Mouse (Mus musculus) forebrain, embryonic 14.5 days (tissue): ENCODE data around the gene Prrt1. TPM values are rescaled to one million over a fixed set of nuclear protein-coding genes. Genes with fewer than 3 reads are reported as not detected.

ENCODE experiments used
- ATAC-seq: fragments of 200-750 bp; cut with Nextera tagmentation; 2 replicates; pipeline ENCODE4 v1.8.0; 2017; ENCODE audit warnings: mild to moderate bottlenecking, moderate library complexity
- DNase-seq: peaks from one replicate; pipeline ENCODE4 v3.0.0-alpha.2; 2015; ENCODE audit warnings: low spot score
- H3K27ac ChIP-seq: fragments of 300-500 bp; sonication (generic); 2 replicates; pipeline ENCODE4 v1.5.1; 2014; ENCODE audit warnings: low read depth, mild to moderate bottlenecking, control low read depth, low read length, moderate library complexity
- H3K27me3 ChIP-seq: fragments of 300-500 bp; sonication (generic); replicated peaks from 2 replicates; pipeline ENCODE4 v1.6.1; 2014; ENCODE audit warnings: low read length, control low read depth, mixed read lengths; ENCODE audit not compliant: control insufficient read depth, insufficient read depth
- H3K36me3 ChIP-seq: fragments of 300-500 bp; sonication (generic); 2 replicates; pipeline ENCODE4 v1.6.1; 2014; ENCODE audit warnings: low read length, control low read depth; ENCODE audit not compliant: control insufficient read depth, insufficient read depth
- H3K4me1 ChIP-seq: fragments of 300-500 bp; sonication (generic); 2 replicates; pipeline ENCODE4 v1.6.1; 2014; ENCODE audit warnings: antibody characterized with exemption, low read length, control low read depth; ENCODE audit not compliant: control insufficient read depth, insufficient read depth
- H3K4me2 ChIP-seq: fragments of 300-500 bp; sonication (generic); 2 replicates; pipeline ENCODE4 v1.6.1; 2014; ENCODE audit warnings: mild to moderate bottlenecking, control low read depth, low read length
- H3K4me3 ChIP-seq: fragments of 300-500 bp; sonication (generic); 2 replicates; pipeline ENCODE4 v1.5.1; 2014; ENCODE audit warnings: low read depth, low read length, control low read depth
- H3K9ac ChIP-seq: fragments of 300-500 bp; sonication (generic); 2 replicates; pipeline ENCODE4 v1.6.1; 2014; ENCODE audit warnings: mild to moderate bottlenecking, low read length, control low read depth, moderate library complexity
- H3K9me3 ChIP-seq: fragments of 300-500 bp; sonication (generic); replicated peaks from 2 replicates; pipeline ENCODE4 v1.6.1; 2016; ENCODE audit warnings: low read length, control low read depth, mixed read lengths; ENCODE audit not compliant: control insufficient read depth
- WGBS: fragments of 180-500 bp; shearing (Covaris S2); extraction: QIAGEN DNeasy Blood & Tissue Kit; methylation state at CpG from one replicate; pipeline ENCODE4 v1.1.7; 2014; 5-methylcytosine and 5-hydroxymethylcytosine counted together
- polyA plus RNA-seq: library from polyadenylated mRNA; unstranded; fragments of >200 nt; fragmentation: Nextera tagmentation; extraction: Ambion mirVana; gene quantifications from 2 replicates; pipeline ENCODE4 v1.2.1, GENCODE M21; 2014

The Prrt1 gene
- polyA plus RNA-seq, 1 experiment from 2014 or later: 5.0 TPM

DNA sequence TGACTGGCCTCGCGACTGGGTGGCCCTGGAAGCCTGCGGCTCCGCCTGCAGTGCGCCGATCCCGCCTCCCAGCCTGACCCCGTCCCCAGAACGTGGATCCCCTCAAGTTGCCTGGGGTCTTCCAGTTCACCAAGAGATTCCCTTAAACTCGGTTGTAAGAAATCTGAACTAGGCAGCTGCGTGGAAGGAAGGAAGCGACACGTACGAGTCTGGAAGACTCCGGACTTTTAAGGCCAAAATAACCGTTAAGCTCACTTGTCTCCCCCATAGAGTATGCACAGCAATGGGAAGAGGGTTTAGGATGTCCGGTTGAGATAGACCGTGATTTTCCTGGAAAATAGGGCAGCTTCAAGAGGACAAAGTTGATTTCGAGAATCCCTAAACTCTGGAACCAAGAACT lies 41.5 kb upstream of the Prrt1 start:
- DNase-seq: no peak
- Histone ChIP-seq H3K4me1 (peaks cover 22% of the 10 kb centered on the region), H3K27me3 (no peaks in the 10 kb centered on the region), H3K36me3 (no peaks in the 10 kb centered on the region), H3K9ac (peak overlapping the region; percentile 94), H3K9me3 (no peaks in the 10 kb centered on the region), H3K27ac (peak overlapping the region; percentile 98), H3K4me3 (peak overlapping the region; percentile 63), H3K4me2 (peak overlapping the region; percentile 87)
- no peak for ATAC-seq
- 3% methylated on average over 19 of the region's 19 CpGs for WGBS

DNA sequence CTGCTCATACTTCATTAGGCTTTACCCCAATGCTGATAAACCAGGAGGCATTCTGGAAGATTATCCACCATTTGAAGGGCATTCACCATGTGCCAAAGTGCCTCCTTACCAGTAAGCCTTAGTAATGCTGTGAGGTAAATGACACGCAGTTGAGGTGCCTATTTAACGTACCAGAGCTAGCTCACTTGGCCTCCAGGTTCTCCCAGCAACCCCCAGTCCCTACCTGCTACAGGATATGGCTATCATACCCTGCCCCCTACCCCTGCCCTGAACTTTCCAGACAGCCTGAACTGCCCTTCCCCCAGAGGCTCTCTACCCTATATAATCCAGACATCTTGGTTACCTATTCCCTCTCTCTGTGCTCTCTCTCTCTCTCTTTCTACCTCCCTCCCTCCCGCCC lies 40.6 kb upstream of the Prrt1 start:
- Histone ChIP-seq H3K4me2 (no peak overlapping the region), H3K36me3 (no peaks in the 10 kb centered on the region; the same call in 1 of the 2 replicates), H3K4me3 (no peak overlapping the region), H3K4me1 (peaks cover 22% of the 10 kb centered on the region), H3K27me3 (no peaks in the 10 kb centered on the region), H3K9me3 (no peaks in the 10 kb centered on the region), H3K27ac (no peak overlapping the region), H3K9ac (no peak overlapping the region)
- DNase-seq (no peak), ATAC-seq (no peak)
- WGBS: 47% methylated on average over 3 of the region's 3 CpGs

DNA sequence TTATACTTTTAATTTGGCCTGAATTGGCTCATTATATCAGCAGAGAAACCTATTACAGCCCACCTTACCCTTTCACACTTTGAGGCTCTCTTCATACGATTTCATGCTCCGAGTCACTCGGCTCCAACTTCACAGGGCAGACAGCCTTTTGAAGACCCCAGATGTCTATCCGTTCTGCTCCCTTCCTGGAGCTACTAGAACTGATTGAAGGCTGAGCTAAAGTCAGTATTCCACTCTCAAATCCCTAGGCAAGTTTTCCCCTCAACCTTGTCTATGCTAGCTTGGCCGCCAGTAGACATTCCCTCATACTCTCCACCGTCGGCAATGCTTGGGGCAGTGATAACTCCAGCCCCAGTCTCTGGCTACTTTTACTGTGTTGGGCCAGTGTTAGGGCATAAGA lies 40.1 kb upstream of the Prrt1 start:
- Histone ChIP-seq H3K27me3 (no peaks in the 10 kb centered on the region), H3K9ac (no peak overlapping the region), H3K27ac (no peak overlapping the region), H3K9me3 (no peaks in the 10 kb centered on the region), H3K4me3 (no peak overlapping the region), H3K4me2 (no peak overlapping the region), H3K36me3 (peaks cover 3% of the 10 kb centered on the region; the same call in 1 of the 2 replicates), H3K4me1 (peaks cover 26% of the 10 kb centered on the region)
- WGBS: 55% methylated on average over 7 of the region's 7 CpGs
- ATAC-seq: no peak
- no peak for DNase-seq

DNA sequence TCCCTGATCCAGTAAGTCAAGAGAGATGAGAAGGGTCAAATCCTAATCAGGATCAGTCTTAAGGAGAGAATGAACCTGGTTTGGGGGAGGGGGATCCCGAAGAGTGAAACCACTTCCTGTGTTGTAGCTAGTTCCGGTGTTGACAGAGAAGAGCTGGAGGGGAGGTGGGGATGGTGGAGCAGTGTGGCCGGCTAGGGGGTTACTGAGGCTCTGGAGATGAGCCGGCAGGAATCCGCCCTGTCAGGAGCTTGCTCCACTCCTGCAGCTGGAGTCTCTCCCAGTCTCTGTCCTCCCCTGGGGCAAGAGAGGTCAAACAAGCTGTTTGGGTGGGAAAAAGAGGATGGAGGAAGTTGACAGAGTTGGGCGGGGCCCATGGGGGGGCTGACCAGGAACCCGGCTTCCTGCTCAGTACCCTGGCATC lies 39.6 kb upstream of the Prrt1 start, which contains the start of gene Gpsm3:
Gene Gpsm3, plus strand, starts transcription at position 126 of the 421 bp plus-strand sequence.
- Histone ChIP-seq H3K4me3 (no peak within 1 kb of the TSS), H3K9ac (no peak within 1 kb of the TSS), H3K27me3 (no peaks in the 10 kb centered on the region), H3K36me3 (peaks cover 8% of the 10 kb centered on the region; the same call in 1 of the 2 replicates), H3K4me2 (peak within 1 kb of the TSS; percentile 84; the same call in 1 of the 2 replicates), H3K27ac (peak within 1 kb of the TSS; percentile 98), H3K9me3 (no peaks in the 10 kb centered on the region), H3K4me1 (peaks cover 31% of the 10 kb centered on the region)
- DNase-seq (no peak), ATAC-seq (no peak)
- WGBS: 55% methylated on average over 7 of the region's 7 CpGs

DNA sequence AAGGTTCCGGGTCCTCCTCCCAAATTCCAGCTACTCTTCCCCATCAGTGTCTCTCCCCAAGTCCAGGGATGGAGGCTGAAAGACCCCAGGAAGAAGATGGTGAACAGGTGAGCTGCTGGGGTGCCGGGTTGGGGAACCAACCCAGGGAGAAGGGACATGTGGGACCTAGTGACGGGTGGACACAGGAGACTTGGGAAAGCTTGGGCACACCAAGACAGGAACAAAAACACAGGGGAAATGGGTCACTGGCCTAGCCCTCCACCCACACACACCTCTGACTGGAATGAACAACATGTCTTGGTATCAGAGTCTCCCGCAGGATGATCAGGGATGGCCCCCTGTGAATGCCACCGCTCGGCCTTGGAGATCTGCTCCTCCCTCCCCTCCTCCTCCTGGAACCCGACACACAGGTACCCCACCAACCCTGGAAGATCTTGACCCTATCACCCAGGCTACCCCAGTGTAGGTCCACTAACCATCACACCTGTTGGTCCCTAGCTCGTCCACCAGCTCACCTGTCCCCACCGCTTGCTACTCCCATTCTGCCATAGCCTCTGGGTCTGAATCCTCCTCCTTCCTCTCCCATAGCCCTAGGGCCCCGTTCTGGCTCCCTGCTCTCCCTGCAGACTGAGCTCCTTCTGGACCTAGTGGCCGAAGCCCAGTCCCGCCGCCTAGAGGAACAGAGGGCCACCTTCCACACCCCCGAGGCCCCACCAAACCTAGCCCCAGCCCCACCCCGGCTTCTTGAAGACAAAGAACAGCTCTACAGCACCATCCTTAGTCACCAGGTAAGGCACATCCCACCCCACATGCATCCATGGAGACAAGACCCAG lies 39.0 kb upstream of the Prrt1 start:
- H3K9me3 ChIP-seq: no peaks in the 10 kb centered on the region
- 68% methylated on average over 15 of the region's 15 CpGs for WGBS
- ATAC-seq (no peak), DNase-seq (no peak)
- peak overlapping the region; percentile 98 for H3K27ac ChIP-seq
- H3K36me3 ChIP-seq: peaks cover 15% of the 10 kb centered on the region
- no peaks in the 10 kb centered on the region for H3K27me3 ChIP-seq
- H3K4me2 ChIP-seq: peak overlapping the region; percentile 84
- H3K4me1 ChIP-seq: peaks cover 32% of the 10 kb centered on the region
- no peak overlapping the region for H3K4me3 ChIP-seq
- H3K9ac ChIP-seq: no peak overlapping the region

DNA sequence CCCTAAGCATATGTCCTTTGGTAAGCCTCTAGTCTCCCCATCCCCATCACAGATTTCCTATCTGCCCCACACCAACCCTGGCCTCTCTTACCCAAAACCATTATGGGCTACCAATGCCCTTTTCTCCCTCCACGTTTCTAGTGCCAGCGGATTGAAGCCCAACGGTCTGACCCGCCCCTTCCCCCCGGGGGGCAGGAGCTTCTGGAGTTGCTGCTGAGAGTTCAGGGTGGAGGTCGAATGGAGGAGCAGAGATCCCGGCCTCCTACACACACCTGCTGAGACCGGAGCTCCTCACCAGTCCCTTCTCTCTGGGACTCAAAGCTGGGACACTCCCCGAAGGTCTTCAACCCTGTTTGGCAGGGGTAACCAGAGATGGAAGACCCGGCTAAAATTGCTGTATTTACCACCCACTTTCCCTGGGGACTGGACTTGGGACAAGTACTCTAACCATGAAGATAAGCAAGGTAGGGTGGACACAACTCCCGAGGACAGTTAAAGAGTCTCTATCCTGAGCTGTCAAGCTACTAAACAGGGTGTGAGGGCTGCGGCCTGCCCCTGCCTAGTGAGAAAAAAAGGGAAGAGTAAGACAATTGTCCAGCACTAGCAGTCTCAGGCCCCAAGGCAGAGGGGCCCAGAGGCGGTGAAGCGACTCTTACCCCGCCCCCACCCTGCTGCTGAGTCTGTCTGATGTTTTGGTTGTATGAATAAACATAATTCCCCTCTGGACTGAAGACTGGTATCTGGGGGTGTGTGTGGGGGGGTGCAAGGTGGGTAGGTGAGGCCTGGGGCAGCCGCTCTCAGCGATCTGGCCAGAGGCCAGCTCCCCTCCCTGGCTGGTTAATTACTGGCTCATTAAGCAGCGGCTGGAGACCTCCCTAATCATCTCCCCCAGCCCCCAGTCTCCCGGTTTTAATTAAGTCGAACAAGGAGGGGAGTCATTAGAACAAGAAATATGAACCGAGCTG lies 38.0 kb upstream of the Prrt1 start, which contains the start of gene Pbx2:
Gene Pbx2, plus strand, starts transcription at position 238 of the 965 bp plus-strand sequence.
- ATAC-seq: peak; percentile 27
- no peaks in the 10 kb centered on the region for H3K27me3 ChIP-seq
- peaks cover 22% of the 10 kb centered on the region for H3K36me3 ChIP-seq
- peak within 1 kb of the TSS; percentile 98 for H3K27ac ChIP-seq
- WGBS: 2% methylated on average over 21 of the region's 21 CpGs
- no peaks in the 10 kb centered on the region for H3K9me3 ChIP-seq
- peak within 1 kb of the TSS; percentile 86 for H3K4me3 ChIP-seq
- H3K9ac ChIP-seq: peak within 1 kb of the TSS; percentile 99
- peak; percentile 83 for DNase-seq
- H3K4me1 ChIP-seq: peaks cover 27% of the 10 kb centered on the region
- H3K4me2 ChIP-seq: peak within 1 kb of the TSS; percentile 84

DNA sequence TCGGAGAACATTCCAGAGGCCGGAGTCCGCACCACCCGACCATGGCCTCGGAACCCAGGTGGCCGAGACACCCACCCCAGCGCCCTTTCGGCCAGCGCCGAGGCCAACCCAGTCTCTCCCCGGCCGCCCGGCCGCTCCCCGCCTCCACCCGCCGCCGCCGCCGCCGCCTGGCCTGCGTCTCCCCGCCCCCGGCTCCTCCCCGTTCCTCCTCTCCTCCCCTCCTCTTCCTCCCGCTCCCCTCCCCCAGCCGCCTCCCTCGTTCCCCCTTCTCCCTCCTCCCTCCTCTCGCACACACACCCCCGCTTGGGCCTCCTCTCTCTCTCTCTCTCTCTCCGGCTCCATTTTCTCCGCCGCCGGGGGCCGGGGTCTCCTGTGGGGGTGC lies 37.3 kb upstream of the Prrt1 start:
- ATAC-seq (peak; percentile 44), DNase-seq (peak; percentile 95)
- WGBS: 0% methylated on average over 27 of the region's 35 CpGs
- peak overlapping the region; percentile 84 for H3K4me2 ChIP-seq
- H3K36me3 ChIP-seq: peaks cover 22% of the 10 kb centered on the region
- peak overlapping the region; percentile 86 for H3K4me3 ChIP-seq
- H3K4me1 ChIP-seq: peaks cover 25% of the 10 kb centered on the region
- H3K9ac ChIP-seq: peak overlapping the region; percentile 99
- no peaks in the 10 kb centered on the region for H3K27me3 ChIP-seq
- H3K9me3 ChIP-seq: no peaks in the 10 kb centered on the region
- peak overlapping the region; percentile 98 for H3K27ac ChIP-seq

DNA sequence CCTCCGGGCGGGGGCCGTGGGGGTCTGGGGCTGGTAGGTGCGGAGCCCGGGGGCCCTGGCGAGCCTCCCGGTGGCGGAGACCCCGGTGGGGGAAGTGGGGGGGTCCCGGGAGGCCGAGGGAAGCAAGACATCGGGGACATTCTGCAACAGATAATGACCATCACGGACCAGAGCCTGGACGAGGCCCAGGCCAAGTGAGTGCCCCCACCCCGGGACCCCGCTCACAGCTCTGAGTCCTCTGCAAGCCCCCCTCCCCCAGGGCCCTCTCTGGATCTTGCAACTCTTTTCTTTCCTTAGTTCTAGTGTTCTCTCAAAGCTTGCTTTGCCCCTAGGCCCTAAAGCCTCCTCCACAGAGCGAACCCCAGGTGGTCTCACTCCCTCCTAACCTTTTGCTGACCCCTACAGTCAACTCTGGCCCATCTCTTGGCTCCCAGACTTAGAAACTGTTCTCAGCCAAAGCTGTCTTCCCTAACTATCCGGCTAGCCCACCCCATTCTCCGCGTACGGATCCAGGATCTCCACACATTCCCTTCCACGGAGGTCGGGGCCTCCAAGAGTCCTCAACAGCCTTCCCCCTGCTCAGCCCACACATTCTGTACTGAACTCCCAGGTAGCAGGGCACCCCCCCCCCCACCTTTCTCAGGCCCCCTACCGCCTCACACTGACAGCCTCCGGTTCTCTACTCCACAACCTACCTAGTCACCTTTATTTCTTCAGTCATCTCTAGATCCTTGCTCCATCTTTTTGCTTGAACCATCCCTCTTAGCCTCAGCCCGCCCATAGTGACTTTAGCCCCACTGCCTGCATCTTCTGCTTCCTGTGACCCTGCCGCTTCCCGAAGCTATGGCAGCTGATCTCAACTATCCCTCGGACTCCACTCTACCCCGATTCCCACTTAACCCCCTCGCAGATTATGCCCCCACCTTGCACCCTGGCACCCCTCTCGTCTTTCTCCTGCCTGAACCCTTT lies 36.5 kb upstream of the Prrt1 start:
- Histone ChIP-seq H3K9ac (peak overlapping the region; percentile 99), H3K4me1 (peaks cover 25% of the 10 kb centered on the region), H3K9me3 (no peaks in the 10 kb centered on the region), H3K27me3 (no peaks in the 10 kb centered on the region), H3K4me3 (peak overlapping the region; percentile 86), H3K36me3 (peaks cover 22% of the 10 kb centered on the region), H3K27ac (peak overlapping the region; percentile 98), H3K4me2 (peak overlapping the region; percentile 84)
- 1% methylated on average over 29 of the region's 32 CpGs for WGBS
- DNase-seq: peak; percentile 35
- peak; percentile 20 for ATAC-seq
